Mouse (Mus musculus): Measurements from ENCODE around the gene Map3k19.

Gene Map3k19

DNA sequence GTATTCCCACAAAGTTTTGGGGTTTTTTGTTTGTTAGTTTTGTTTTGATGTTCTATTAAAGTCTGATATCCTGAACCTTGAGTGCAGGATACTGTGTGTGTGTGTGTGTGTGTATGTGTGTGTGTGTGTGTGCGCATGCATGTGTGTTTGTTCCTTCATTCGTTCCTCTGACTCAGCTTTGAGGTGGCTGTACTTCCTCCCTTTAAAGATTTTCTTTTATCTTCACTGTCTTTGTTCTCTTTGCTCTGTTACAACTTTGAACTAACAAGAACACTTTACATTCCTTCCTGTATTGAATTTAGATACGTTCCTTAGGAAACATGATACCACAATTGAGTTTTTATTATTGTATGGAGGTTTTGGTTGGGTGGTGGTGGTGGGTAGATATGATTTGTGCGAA is 58.5 kb downstream of the Map3k19 start:
- no peak for DNase-seq

DNA sequence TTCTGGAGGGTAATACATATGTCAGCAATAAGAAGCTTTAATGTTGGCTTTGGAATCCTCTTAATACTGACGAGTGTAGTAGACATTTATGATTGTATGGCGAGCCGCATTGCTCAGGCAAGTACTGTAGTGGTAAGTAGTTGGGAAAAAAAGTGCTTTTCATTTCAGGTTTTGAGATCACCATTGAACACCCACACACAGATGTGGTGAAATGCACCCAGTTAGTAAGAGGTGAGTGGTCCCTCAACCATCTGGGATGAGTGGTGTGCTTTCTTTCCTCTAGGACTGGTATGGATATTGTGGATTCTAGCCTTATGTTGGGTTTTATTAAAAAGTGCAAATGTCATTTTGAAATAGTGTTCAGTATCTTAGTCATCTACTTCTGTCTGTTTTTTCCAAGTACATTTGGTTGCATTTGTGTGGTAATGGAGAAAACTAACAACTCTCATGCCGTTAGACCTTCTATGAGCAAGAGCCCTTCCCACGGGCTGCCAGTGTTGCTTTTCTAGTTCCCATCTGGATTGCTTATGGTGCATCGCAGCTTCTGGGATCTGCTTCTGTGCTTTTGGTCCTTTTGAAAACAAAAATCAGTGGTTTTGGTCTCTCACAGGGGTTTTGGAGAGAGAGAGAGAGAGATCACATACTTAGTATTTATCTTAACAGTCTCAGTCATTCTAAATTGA is 59.6 kb downstream of the Map3k19 start:
- no peak for DNase-seq

DNA sequence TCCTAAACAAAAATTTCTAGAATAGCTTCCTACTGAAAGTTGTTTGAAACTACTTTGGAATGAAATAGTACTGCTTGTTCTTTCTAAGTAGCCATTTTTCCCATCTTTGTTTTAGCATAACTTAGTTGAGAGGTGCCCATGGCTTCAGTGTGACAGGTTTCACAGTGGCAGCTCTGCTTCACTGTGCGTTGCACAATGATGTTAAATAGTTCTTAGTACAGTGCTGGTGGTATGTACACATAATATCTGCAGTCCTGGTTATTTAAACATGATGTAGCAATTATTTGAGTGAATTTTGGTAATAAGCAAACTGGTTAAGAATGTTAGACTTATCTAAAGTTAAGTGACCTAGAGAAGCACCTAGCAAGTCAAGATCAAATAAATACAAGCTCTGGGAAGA is 61.4 kb downstream of the Map3k19 start:
- DNase-seq, result no peak

DNA sequence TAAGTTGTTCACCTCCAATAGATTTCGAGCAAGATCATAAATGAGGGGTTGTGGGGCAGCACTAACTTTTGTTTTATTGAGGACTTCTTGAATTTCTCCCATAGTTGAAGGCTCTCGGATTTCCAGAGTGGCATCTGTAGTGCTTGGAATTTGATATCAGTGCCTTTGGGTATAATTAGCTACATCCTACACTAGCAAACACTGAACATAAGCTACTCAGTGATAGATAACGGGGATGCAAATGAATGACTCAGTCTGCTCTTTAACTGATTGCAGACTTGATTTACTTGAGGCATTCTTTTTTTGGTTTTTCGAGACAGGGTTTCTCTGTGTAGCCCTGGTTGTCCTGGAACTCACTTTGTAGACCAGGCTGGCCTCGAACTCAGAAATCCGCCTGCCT is 65.9 kb downstream of the Map3k19 start:
- no peak for DNase-seq

DNA sequence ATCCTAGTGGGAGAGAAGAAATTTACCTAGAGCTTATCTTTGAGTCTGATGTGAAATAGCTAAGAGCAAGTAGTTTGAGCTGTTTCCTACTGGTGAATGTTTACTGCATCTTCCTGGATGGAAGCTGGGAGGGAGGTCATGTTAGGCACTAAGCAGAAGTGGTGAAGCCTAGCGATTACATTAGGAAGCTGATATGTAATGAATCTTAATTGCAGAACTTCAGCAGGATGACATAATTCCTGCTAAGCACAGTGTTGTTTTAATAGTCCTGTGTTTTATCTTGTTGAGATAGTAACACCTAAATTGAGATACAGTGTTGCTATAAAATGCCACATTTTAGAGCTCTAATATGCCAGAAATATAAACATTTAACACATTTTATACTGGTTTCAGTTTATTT is 68.9 kb downstream of the Map3k19 start:
- DNase-seq, result no peak

DNA sequence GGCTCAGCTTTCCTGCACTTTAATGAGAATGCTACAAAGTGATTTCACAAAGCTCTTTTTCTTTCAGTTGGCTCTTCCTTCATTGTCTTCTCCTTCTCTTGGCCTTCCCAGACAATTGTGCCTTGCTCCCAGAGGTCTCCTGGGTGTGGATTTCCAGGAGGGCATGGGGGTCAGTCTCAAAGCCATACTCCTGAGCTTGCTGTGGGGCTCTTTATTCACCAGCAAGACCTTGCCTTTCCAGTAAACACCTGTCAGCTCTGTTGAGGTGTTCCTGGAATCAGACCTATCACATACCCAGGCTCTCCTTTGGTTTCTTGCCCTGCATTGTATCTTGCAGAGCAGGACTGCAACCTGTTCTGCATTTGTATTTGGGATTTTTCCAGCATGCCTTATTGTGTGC is 71.0 kb downstream of the Map3k19 start:
- DNase-seq, result no peak

DNA sequence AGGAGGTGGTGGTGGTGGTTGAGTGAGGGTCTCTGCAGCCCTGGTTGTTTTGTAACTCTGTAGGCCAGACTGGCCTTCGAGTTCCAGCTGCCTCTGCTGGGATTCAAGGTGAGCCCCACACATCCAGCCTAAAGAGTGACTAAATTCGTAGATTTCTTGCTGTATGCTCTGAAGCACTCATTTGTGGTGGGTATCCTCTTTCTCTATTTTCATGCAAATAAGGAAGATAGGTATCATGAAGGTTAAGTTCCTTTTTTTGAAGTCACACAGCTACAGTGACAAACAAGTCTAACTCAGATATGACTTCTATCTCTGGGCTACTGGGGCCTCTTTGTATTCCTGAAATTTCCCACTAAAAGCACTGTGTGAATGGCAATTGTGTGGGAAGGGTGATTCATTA is 74.0 kb downstream of the Map3k19 start:
- no peak for DNase-seq

DNA sequence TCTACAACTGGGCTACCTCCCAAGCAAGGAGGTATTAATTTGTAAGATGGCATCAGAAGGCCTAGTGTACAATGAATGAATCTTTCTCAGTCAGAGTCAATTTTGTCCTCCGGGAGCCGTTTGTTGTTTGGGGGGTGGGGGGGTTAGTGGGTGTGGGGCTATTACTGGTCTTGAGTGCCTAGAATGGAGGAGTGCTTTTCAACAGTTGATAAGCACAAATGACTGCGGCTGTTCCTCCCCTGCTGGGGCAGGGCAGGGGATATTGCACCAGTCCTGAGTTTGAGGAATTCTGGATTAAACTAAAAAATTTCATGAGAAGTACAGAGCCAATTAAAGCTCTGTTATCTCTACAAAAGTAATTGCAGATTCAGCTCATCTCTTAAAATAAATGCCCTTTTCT is 74.7 kb downstream of the Map3k19 start:
- DNase-seq, result no peak

DNA sequence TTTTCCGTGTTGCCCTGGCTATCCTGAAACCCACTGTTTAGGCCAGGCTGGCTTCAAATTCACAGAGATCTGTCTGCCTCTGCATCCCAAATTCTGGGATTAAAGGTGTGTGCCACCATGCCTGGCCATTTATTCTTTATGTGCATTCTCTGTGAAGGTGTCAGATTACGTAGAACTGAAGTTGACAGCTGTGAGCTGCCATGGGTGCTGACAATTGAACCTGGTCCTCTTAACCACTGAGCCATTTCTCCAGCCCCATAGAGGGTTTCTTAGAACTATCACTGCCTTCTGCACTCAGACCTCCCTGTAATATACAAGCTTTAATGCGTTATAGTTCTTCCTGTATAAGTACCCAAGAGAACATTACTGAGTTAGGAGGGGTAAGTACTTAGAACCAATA is 76.2 kb downstream of the Map3k19 start:
- no peak for DNase-seq

DNA sequence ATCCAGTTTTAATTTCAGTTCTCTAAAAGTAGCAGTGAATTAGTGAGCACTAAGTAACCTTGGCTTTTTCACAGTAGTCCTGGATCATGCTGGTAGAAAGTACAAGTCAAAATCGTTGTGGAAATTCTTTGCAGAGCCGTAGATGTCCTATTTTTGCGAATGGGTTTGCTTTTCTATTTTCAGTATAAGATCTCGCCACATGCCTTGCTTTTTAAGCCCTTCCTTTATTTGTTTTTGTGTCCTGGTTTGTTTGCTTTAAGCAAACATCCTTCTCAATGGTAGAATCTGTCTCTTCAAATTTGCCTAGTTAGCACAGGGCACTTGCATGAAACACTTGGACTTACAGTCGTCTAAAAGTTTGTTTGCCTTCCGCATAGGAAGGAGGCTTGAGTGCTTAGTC is 78.6 kb downstream of the Map3k19 start:
- no peak for DNase-seq

DNA sequence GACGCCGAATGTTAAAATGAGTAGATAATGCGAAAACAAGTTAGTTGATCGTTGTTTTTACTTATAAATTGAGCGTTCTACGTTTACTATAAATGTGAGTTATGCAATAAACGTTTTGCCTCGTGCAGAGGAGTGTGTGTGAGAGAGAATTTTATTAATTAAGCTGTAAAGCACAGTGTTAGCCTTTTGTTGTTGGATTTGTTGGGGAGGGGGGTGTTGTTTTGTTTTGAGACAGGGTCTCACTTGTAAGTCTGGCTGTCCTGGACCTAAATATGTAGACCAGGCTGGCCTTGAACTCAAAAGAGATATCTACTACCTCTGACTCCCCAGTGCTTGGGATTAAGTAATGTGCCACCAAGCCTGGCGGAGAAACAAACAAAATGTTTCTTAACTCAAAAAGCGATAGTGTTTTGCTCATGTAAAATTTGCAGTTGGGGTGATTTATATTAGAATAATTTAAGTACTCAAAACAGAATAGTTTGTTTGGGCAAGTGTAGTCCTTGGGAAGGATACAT is 79.6 kb downstream of the Map3k19 start:
- DNase-seq, result no peak

DNA sequence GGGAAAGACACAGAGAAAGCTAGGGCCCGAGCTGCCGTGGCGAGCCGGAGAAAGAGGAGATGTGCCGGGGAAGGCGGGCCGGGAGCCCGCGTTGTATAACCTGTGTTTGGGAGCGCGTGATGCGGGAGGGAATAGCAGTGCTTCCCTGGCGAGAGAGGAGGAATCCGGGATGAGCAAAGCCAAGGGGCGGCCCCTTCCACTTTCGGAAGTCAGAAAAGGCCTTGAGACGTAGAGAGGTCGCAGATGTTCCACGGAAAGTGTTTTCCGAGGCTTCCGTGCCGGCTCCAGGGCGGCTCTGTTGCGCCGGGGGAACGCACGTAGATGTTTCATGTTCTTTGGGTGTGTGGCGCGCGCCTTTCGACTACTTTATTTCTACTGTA is 80.3 kb downstream of the Map3k19 start:
- no peak for DNase-seq

DNA sequence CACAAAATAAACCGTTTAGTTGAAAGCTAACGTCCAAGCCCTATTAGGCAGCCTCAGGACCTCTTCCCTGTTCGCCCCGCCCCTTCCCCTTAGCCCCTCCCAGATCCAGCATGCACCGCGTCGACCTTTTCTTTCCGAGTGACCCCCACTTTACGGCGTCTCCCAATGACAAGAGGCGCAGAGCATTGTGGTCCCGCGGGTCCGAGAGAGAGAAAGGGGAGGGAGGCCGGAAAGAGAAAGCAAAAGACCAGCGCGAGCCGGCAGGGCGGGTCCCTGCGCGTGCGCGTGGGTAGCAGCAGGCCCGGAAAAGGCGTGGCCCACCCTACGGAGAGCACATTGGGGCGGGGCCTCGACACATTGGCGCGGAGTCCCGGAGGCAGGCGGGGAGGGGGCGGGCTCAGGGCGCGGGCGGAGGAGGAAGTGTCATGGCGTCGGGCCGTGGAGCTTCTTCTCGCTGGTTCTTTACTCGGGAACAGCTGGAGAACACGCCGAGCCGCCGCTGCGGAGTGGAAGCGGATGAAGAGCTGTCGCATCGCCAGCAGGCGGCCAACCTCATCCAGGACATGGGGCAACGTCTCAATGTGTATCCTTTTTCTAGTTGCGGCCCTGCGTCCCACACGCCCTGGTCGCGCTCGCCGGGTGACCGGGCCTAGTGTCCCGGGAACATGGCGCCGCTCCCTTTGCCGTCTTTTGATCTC is 80.9 kb downstream of the Map3k19 start, which contains the start of gene Ccnt2:
Gene Ccnt2, plus strand, starts transcription at position 362 of the 698 bp plus-strand sequence.
- DNase-seq, result peak; percentile 100

DNA sequence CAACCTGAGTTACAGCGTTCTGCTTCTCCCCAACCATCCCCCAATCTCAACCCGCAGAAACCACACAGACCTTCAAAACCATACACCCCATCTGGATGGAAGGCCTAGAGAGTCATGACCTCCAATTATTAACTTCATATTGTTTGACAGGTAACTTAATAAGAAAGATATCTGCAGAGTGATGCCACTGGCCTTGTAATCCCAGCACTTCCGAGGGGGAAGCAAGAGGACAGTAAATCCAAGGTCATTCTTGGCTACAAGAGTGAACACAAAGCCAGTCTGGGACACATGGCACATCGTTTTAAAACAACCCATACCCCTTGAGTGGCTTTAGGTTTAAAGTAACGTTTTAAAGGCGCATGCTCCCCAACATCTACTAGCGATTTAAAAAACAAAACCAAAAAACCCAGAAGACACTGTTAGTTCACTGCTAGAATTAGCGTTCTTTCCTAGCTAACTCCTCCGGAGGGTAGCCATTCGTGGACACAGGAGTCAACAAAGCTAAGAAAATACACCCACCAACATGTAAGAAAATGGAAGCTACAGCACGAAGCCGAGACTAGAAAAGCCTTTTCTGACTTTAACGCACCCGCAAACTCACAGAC is 81.5 kb downstream of the Map3k19 start:
- DNase-seq, result no peak

DNA sequence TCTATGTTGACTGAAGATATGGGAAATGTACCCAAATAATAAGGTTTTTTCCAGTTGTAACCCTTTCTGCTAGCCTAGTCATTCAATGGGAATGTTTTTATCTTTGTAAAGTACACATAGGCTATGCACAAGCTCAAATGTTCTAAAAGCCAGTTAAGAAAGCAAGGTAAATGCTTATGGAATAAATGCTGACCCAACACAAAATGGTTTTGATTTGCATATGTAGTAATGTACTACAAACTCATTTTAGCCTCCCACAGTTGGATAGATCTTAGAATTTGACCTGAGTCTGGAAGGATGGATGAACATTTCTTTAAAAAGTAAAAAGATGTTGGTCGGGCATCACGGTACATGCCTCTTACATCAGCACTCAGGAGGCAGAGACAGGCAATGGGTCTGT is 88.1 kb downstream of the Map3k19 start:
- DNase-seq, result no peak

DNA sequence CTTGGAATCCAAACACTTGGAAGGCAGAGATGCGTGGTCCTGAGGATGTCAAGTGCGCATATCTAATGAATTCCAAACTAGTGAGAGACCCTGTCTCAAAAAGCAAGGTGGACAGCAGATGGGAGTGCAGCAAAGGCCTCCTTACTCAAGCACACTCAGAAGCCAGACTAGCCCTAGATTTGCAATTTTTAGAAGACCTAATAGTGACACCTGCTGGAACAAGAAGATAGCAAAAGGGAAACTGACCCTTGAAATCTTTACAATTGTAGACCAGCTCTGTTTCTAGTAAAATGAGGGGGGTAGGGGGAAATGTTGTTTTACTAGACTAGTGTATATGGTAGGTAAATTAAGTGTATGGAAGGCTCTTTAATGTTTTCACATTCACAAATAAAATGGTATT is 89.4 kb downstream of the Map3k19 start:
- DNase-seq, result no peak
